Mouse (Mus musculus) gastrocnemius, adult 18-20 months (tissue): Measurements from ENCODE around the gene Trio. TPM values are rescaled to one million over a fixed set of nuclear protein-coding genes. Genes with fewer than 3 reads are reported as not detected.
A peak's percentile ranks its signal among the peaks of the same experiment; 100 is the strongest.

Source experiments
- DNase-seq: peaks from one replicate; pipeline ENCODE4 v3.0.0; 2021; ENCODE audit warnings: low spot score
- total RNA-seq, 2 experiments: library from RNA; stranded (reverse); gene quantifications; 2 replicates each; pipeline ENCODE4 v1.2.3; 2021

Gene Trio
- total RNA-seq, 2 experiments from 2014 or later: 21.1 to 33.0 TPM

- DNase-seq: no peak
Observed at GRCm38 (mm10) chr15:27993528-27993927, 32.1 kb downstream of the Trio start.

- no peak for DNase-seq
Observed at GRCm38 (mm10) chr15:27992596-27992995, 33.1 kb downstream of the Trio start.

GRCm38 (mm10) chr15:27991892-27992593, 33.6 kb downstream of the Trio start:
- no peak for DNase-seq

GRCm38 (mm10) chr15:27991066-27991701, 34.5 kb downstream of the Trio start:
- no peak for DNase-seq

- DNase-seq: no peak
Observed at GRCm38 (mm10) chr15:27987979-27988378, 37.7 kb downstream of the Trio start.

GRCm38 (mm10) chr15:27984881-27985280, 40.8 kb downstream of the Trio start:
- DNase-seq: no peak

GRCm38 (mm10) chr15:27981764-27982500, 43.7 kb downstream of the Trio start:
- DNase-seq: no peak

- DNase-seq: no peak
Observed at GRCm38 (mm10) chr15:27981258-27981657, 44.4 kb downstream of the Trio start.

GRCm38 (mm10) chr15:27980436-27980835, 45.2 kb downstream of the Trio start:
- peak; percentile 39 for DNase-seq

- no peak for DNase-seq
Observed at GRCm38 (mm10) chr15:27976950-27977349, 48.7 kb downstream of the Trio start.

GRCm38 (mm10) chr15:27976366-27976765, 49.3 kb downstream of the Trio start:
- DNase-seq: no peak

GRCm38 (mm10) chr15:27974637-27975036, 51.0 kb downstream of the Trio start:
- no peak for DNase-seq

- DNase-seq: no peak
Observed at GRCm38 (mm10) chr15:27968183-27968582, 57.5 kb downstream of the Trio start.

- DNase-seq: no peak
Observed at GRCm38 (mm10) chr15:27967128-27967876, 58.3 kb downstream of the Trio start.

- DNase-seq: no peak
Observed at GRCm38 (mm10) chr15:27964877-27965276, 60.8 kb downstream of the Trio start.

GRCm38 (mm10) chr15:27963506-27963905, 62.1 kb downstream of the Trio start:
- DNase-seq: no peak

GRCm38 (mm10) chr15:27960642-27961041, 65.0 kb downstream of the Trio start:
- DNase-seq: no peak

- no peak for DNase-seq
Observed at GRCm38 (mm10) chr15:27957867-27958266, 67.8 kb downstream of the Trio start.

GRCm38 (mm10) chr15:27955614-27956013, 70.0 kb downstream of the Trio start:
- no peak for DNase-seq

GRCm38 (mm10) chr15:27954356-27954755, 71.3 kb downstream of the Trio start:
- no peak for DNase-seq

- no peak for DNase-seq
Observed at GRCm38 (mm10) chr15:27953570-27953969, 72.1 kb downstream of the Trio start.

- no peak for DNase-seq
Observed at GRCm38 (mm10) chr15:27951195-27951594, 74.5 kb downstream of the Trio start.
